Mouse (Mus musculus) embryonic facial prominence, embryonic 14.5 days (tissue): Measurements from ENCODE around the gene Pwp2. TPM values are rescaled to one million over a fixed set of nuclear protein-coding genes. Genes with fewer than 3 reads are reported as not detected.

ENCODE experiments used
- ATAC-seq: fragments of 200-750 bp; cut with Nextera tagmentation; 2 replicates; pipeline ENCODE4 v1.8.0; 2017; ENCODE audit warnings: low read depth, moderate number of reproducible peaks, moderate TSS enrichment
- DNase-seq: peaks from one replicate; pipeline ENCODE4 v3.0.0-alpha.2; 2015; ENCODE audit warnings: low spot score
- H3K27ac ChIP-seq: fragments of 300-500 bp; sonication (generic); replicated peaks from 2 replicates; pipeline ENCODE4 v1.5.1; 2014; ENCODE audit warnings: low read depth, mild to moderate bottlenecking, low read length, moderate library complexity
- H3K27me3 ChIP-seq: fragments of 300-500 bp; sonication (generic); replicated peaks from 2 replicates; pipeline ENCODE4 v1.6.1; 2014; ENCODE audit warnings: low read length; ENCODE audit not compliant: control insufficient read depth, insufficient read depth
- H3K36me3 ChIP-seq: fragments of 300-500 bp; sonication (generic); 2 replicates; pipeline ENCODE4 v1.6.1; 2014; ENCODE audit warnings: low read length, mixed read lengths; ENCODE audit not compliant: control insufficient read depth, insufficient read depth
- H3K4me1 ChIP-seq: fragments of 300-500 bp; sonication (generic); 2 replicates; pipeline ENCODE4 v1.6.1; 2014; ENCODE audit warnings: antibody characterized with exemption, low read length; ENCODE audit not compliant: control insufficient read depth, insufficient read depth
- H3K4me2 ChIP-seq: fragments of 300-500 bp; sonication (generic); 2 replicates; pipeline ENCODE4 v1.6.1; 2014; ENCODE audit warnings: low read depth, mild to moderate bottlenecking, low read length, moderate library complexity, mixed read lengths
- H3K4me3 ChIP-seq: fragments of 300-500 bp; sonication (generic); 2 replicates; pipeline ENCODE4 v1.5.1; 2014; ENCODE audit warnings: low read depth, mild to moderate bottlenecking, low read length
- H3K9ac ChIP-seq: fragments of 300-500 bp; sonication (generic); 2 replicates; pipeline ENCODE4 v1.6.1; 2014; ENCODE audit warnings: low read depth, mild to moderate bottlenecking, low read length, moderate library complexity, mixed read lengths
- H3K9me3 ChIP-seq: fragments of 300-500 bp; sonication (generic); 2 replicates; pipeline ENCODE4 v1.6.1; 2016; ENCODE audit warnings: low read length; ENCODE audit not compliant: control insufficient read depth
- WGBS: fragments of 180-500 bp; shearing (Covaris S2); extraction: QIAGEN DNeasy Blood & Tissue Kit; methylation state at CpG from one replicate; pipeline ENCODE4 v1.1.7; 2014; 5-methylcytosine and 5-hydroxymethylcytosine counted together
- polyA plus RNA-seq: library from polyadenylated mRNA; unstranded; fragments of >200 nt; fragmentation: Nextera tagmentation; extraction: Ambion mirVana; gene quantifications from 2 replicates; pipeline ENCODE4 v1.2.1, GENCODE M21; 2014

Gene Pwp2
- polyA plus RNA-seq, 1 experiment from 2014 or later = 16.0 TPM

DNA sequence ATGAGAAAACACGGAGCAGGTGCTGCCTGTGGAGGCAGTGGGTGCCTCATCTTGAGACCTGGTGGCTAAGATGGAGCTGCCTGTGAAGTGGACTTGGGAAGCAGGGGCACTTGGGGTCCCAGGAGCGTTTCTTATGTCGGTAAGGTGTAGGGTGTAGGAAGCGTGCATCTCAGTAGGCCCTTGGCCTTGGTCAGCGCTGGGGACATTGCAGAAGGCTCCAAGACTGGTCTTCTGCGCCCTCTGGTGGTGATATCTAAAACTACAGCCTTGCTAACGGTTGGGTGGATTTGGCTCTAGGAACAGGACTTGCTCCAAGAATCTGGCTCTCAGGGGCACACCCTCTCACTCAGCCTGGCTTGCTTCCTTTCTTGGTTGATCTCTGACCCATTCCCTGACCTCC lies 25.0 kb downstream of the Pwp2 start:
- peak; percentile 82 for ATAC-seq
- Histone ChIP-seq H3K27me3 (no peaks in the 10 kb centered on the region), H3K4me3 (no peak overlapping the region), H3K9ac (0 out of 2 replicates have a peak overlapping the region, but pooled peaks have one; percentile 5), H3K27ac (no peak overlapping the region), H3K36me3 (peaks cover 38% of the 10 kb centered on the region), H3K4me1 (no peaks in the 10 kb centered on the region), H3K9me3 (no peaks in the 10 kb centered on the region), H3K4me2 (peak overlapping the region; percentile 45)
- WGBS = 2% methylated on average over 7 of the region's 7 CpGs
- peak; percentile 80 for DNase-seq

DNA sequence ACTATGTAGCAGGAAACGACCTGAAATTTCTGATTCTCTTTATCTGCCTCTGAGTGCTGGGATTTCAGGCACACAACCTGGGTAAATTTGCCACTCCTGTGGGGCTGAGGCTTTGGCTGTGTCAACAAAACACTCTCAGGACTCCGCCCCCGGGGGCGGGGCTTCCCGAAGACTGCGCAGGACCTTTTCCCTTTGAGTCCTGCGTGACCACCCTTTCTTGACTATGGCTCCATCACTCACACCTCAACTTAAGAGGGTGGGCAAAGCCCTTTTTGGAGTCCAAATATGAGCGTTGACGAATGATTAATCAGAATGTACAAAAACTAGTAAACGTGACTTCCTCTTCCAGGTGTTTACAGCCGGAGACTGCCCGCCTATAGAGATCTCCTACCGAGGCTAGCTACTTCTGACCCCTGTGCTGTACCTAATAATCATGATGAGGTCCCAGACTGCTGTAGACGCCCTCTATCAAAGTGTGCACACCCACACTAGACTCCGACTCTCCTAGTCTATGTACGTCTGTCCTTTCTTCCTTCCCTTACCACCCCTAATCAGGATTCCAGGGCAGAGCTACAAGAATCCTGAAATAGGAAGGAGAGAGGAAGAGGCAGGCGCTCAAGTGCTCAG lies 25.6 kb downstream of the Pwp2 start:
- peak overlapping the region; percentile 45 for H3K4me2 ChIP-seq
- ATAC-seq = peak; percentile 20; the same call in 1 of the 2 replicates
- no peaks in the 10 kb centered on the region for H3K27me3 ChIP-seq
- no peaks in the 10 kb centered on the region for H3K4me1 ChIP-seq
- H3K4me3 ChIP-seq = peak overlapping the region; percentile 8; the same call in 1 of the 2 replicates
- WGBS = 15% methylated on average over 17 of the region's 17 CpGs
- H3K27ac ChIP-seq = no peak overlapping the region
- H3K9me3 ChIP-seq = no peaks in the 10 kb centered on the region
- H3K36me3 ChIP-seq = peaks cover 32% of the 10 kb centered on the region
- H3K9ac ChIP-seq = peak overlapping the region; percentile 5; the same call in 1 of the 2 replicates
- DNase-seq = peak; percentile 54

DNA sequence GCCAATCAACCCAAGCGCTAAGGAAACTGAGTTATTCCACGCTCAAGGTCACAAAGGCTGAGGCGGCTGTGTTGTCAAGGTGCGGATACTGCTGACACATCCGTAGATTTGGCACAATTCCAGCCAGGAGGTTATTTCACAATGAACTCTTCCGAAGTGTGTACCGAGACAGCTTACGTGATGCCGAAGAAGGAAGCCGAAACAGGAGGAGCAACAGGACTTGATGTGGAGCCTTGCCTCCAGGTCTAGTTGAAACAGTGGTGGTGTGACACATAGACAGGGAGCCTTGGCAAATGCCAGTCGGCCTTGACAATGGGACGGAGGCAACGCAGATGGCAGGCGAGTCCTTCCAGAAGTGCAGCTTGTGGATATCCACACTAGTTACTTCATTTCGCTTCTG lies 26.9 kb downstream of the Pwp2 start:
- no peak overlapping the region for H3K4me2 ChIP-seq
- no peak overlapping the region for H3K4me3 ChIP-seq
- no peaks in the 10 kb centered on the region for H3K9me3 ChIP-seq
- ATAC-seq = no peak
- H3K27ac ChIP-seq = no peak overlapping the region
- no peaks in the 10 kb centered on the region for H3K4me1 ChIP-seq
- no peak overlapping the region for H3K9ac ChIP-seq
- H3K27me3 ChIP-seq = no peaks in the 10 kb centered on the region
- 88% methylated on average over 15 of the region's 15 CpGs for WGBS
- H3K36me3 ChIP-seq = peaks cover 19% of the 10 kb centered on the region; the same call in 1 of the 2 replicates
- DNase-seq = peak; percentile 25

DNA sequence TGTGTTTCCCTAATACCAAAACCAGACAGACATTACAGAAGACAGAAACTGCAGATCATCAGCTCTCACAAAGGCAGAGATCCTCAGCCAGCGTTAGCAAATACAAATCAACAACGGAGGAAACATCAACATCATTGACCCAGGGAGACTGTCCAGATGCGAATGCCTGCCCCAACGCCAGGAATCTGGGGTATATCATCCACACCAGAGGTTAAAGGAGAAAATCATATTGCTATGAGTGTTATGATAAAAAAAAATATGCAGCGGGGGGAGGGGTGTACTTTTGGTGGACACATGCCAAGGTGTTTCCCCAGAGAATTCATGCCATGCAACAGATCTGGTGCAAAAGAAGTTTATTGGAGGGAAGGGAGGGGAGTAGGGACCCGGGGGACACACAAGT lies 28.0 kb downstream of the Pwp2 start:
- H3K9ac ChIP-seq = no peak overlapping the region
- ATAC-seq (no peak), DNase-seq (no peak)
- no peaks in the 10 kb centered on the region for H3K27me3 ChIP-seq
- WGBS = 75% methylated on average over 6 of the region's 6 CpGs
- H3K36me3 ChIP-seq = peaks cover 9% of the 10 kb centered on the region; the same call in 1 of the 2 replicates
- no peaks in the 10 kb centered on the region for H3K9me3 ChIP-seq
- H3K27ac ChIP-seq = no peak overlapping the region
- H3K4me2 ChIP-seq = no peak overlapping the region
- H3K4me3 ChIP-seq = no peak overlapping the region
- no peaks in the 10 kb centered on the region for H3K4me1 ChIP-seq

DNA sequence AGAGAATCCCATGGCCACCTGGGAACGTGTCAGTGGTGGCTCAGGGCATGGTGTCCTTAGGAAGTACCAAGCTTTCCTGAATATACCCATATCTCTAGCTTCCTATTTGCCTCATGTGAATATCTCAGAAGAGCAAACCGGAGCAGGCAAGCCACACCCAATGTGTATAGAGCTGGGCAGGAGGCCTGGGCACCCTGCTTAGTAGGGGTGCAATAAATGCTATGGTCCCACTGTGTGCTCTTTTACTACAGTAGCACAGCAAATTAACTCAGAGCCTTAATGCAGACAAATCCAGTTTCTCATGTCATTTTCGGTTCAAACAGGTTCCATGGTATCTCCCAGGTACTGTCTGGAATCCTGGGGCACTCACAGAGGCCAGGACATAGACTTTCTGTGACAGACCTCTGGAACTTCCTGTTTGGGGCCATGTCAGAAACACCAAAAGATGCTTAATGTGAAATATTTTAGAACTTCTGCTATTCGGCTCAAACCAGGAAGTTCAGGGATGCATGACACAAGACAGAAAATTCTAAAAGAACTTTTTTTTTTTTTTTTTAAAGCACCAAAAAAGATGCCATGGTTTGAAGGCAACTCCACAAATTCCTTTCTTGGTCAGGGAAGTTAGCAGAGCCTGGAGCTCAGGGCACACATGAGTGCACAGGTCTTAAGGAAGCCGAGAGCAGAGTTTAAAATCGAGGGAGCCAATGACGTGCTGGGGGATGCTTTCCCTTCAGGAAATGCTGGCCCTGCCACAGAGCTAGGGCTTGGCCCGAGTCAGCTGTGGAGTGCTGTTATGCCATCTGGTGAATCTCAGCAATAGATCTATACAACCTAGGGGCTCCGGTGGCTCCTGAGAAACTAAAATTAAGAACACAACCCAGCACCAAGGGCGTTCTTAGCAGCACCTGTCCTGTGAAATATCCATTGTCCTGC lies 35.8 kb downstream of the Pwp2 start:
- ATAC-seq (no peak), DNase-seq (no peak)
- Histone ChIP-seq H3K27me3 (no peaks in the 10 kb centered on the region), H3K27ac (no peak overlapping the region), H3K4me1 (no peaks in the 10 kb centered on the region), H3K4me3 (no peak overlapping the region), H3K4me2 (no peak overlapping the region), H3K9me3 (no peaks in the 10 kb centered on the region), H3K36me3 (no peaks in the 10 kb centered on the region), H3K9ac (no peak overlapping the region)
- WGBS = 56% methylated on average over 10 of the region's 10 CpGs

DNA sequence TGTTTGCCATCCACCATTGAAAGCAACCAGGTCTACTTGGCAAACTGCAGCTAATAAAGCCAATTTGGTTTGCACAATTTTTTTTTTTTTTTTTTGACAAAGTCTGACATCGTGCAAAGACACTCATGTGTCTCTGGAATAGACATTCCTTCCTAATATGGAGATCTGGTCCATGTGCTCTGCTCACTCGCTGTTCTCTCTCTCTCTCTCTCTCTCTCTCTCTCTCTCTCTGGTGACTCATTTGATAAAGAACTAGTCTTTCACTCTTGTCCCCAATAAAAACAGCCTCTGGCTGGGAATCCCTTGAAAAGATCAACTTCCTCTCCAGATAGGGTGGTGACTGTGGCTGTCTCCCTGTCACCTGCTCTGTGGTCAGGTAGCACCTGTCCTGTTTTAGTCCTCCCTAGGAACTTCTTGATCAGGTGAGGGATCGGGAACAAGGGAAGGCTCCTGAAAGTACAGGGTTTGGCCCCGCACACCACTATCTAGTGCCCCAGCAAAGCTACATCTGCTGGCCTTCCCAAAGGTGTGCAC lies 37.0 kb downstream of the Pwp2 start:
- WGBS = 70% methylated on average over 4 of the region's 4 CpGs

DNA sequence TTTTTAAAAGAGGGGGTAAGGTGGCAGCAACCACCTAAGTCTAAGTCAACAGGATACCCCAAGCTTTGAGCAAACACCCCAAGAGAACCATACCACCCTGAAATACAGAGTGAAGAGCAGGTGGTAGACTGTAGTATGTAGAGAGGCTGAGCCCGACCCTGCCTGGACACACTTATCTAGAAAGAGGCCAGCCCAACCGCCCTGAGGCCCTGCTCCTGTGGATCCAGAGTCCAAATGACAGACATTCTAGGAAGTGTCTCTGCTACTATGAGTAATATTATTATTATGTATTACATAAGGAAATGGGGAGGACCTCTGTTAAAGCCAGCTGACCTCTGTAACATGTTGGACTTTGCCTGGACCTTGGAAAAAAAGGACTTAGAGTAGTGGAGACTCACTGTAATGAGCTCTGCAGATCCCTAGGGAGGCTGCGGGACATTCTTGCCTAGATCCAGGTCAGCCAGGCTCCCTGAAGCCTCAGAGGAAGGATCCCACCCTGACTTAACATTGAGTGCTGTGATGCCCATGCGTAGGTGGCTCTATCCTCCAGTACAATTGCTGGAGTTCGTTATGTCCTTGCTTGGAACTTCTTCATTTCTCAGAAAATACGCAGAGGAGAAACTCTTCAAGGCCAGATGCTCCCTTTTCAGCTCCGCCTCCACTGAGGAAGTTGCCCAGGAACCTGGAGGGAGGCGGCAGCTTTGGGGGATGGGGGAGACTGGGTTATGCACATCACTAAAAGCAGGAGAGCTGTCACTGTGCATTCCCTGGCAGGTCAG lies 41.0 kb downstream of the Pwp2 start:
- H3K4me2 ChIP-seq = no peak overlapping the region
- DNase-seq = no peak
- H3K27me3 ChIP-seq = no peaks in the 10 kb centered on the region
- no peaks in the 10 kb centered on the region for H3K36me3 ChIP-seq
- H3K4me1 ChIP-seq = peaks cover 7% of the 10 kb centered on the region
- no peak overlapping the region for H3K4me3 ChIP-seq
- no peak overlapping the region for H3K9ac ChIP-seq
- no peak for ATAC-seq
- 50% methylated on average over 8 of the region's 8 CpGs for WGBS
- H3K27ac ChIP-seq = no peak overlapping the region
- H3K9me3 ChIP-seq = no peaks in the 10 kb centered on the region

More for the DNA sequence above, 37.0 kb downstream of the Pwp2 start:
- Histone ChIP-seq H3K27me3 (no peaks in the 10 kb centered on the region), H3K36me3 (no peaks in the 10 kb centered on the region), H3K4me1 (no peaks in the 10 kb centered on the region), H3K9ac (no peak overlapping the region), H3K9me3 (no peaks in the 10 kb centered on the region), H3K4me3 (no peak overlapping the region), H3K27ac (no peak overlapping the region), H3K4me2 (no peak overlapping the region)
- DNase-seq (no peak), ATAC-seq (no peak)

DNA sequence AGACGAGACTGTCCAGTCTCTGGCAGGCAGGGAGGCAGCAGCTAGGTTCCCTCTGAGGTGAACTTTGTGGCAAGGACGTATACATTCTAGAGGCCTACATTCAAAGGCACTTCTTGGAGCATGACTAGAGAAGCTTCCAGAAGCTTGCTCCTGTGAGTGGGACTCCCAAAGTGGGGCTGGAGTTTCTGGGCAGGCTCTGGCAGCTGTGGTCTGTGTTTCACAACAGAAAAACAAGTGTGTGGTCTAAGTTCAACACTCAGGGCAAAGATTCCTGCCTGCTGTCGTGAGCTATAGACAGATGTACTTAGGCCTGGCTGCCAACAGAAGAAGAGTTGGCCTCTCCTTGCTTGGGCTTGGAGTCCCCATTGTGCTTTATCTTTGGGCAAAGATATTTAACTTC lies 44.1 kb downstream of the Pwp2 start:
- H3K9ac ChIP-seq = no peak overlapping the region
- DNase-seq (no peak), ATAC-seq (no peak)
- H3K27me3 ChIP-seq = no peaks in the 10 kb centered on the region
- 84% methylated on average over 3 of the region's 3 CpGs for WGBS
- no peaks in the 10 kb centered on the region for H3K9me3 ChIP-seq
- no peak overlapping the region for H3K4me3 ChIP-seq
- no peak overlapping the region for H3K27ac ChIP-seq
- no peak overlapping the region for H3K4me2 ChIP-seq
- H3K4me1 ChIP-seq = peaks cover 10% of the 10 kb centered on the region
- no peaks in the 10 kb centered on the region for H3K36me3 ChIP-seq
